Mouse (Mus musculus): ENCODE results near the gene Shank3.
A peak's percentile ranks its signal among the peaks of the same experiment; 100 is the strongest.

Gene Shank3

GRCm38 (mm10) chr15:89498961-89499688 is at the start of gene Shank3:
Gene Shank3 (plus strand): TSS chr15:89499623.
- peak in 1 of 2 experiments; percentile 19 for DNase-seq

DNA sequence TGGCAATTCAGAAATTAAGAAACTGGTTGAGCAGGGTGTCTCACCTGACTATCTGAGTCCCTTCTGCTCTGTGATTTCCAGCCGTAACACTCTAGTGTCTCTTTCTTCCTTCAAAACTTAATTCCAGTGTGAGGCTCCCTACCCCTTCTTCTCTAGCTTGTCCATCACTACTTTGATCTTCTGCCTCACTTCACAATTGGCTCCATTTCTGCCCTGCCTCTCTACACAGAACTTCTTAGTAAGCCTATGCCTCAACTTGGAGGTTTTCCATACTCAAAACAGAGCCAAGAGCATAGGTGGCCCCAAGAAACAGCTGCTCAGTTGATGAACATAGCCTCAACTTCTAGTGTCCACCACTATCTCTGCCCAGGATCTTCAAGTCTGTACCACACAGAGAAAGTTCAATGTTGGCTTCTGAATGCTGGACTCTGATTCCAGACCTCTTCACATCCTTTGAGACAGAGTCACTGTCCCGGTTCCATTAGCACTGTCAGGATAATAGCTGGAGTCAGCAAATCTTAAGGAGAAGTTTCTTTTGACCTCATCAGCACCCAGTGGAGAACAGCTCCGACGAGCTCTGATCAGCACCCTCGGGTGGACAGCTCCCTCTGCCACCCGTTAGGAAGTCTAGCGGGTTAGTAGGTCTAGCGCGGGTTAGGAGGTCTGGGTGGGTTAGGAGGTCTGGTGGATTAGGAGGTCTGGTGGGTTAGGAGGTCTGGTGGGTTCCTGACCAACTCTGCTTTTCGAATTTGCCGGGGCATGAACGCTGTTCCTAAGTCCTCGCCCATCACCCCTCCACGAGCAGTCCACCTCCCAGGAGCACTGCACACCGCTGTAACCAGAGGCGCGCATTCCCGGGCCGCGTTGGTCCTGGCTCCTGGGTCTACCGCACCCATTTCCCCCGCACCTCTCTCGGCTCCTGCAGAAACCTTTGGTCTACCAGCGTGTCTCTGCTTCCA is 46.2 kb upstream of the Shank3 start:
- DNase-seq = peak; percentile 74 to 78

- DNase-seq = no peak
Observed at GRCm38 (mm10) chr15:89453865-89454478, 45.5 kb upstream of the Shank3 start, which contains the start of gene Mapk8ip2. Gene Mapk8ip2 (plus strand): TSS chr15:89453913.

DNA sequence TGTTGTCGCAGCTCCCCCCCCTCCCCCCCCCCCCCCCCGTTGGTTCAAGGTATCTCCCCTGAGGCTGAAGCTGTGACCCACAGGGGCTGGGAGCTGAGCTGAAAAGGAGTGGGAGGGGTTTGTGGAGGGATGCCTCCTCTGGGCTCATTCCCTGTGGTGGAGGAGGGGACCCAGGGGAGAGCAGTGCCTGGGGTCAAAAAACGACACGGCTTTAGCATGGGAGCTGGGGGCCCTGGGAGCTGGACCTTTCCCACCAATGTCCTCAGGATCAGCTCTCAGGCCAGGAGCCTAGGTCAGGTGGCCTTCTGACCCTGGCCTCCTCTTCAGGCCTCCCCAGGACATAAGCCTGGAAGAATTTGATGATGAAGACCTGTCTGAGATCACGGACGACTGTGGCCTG is 44.6 kb upstream of the Shank3 start:
- DNase-seq = no peak

DNA sequence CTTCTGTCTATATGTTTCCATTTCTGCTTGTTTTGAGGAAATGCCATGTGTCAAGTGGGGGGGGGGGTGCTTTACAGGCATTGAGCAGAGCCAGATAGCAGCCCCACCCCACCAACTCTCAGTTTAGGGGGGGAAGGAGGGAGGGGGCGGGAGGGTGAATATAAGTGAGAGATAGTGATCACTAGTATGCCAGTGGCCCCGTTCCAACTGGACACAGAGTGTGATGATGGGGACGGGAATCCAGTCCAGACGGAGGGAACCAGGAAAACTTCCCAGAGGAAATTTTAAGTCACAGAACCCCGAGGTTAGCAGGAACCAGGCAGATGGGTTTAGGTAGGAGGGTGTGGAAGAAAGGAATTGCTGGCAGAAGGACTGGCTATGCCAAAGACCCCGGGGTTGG is 43.8 kb upstream of the Shank3 start:
- no peak for DNase-seq

DNA sequence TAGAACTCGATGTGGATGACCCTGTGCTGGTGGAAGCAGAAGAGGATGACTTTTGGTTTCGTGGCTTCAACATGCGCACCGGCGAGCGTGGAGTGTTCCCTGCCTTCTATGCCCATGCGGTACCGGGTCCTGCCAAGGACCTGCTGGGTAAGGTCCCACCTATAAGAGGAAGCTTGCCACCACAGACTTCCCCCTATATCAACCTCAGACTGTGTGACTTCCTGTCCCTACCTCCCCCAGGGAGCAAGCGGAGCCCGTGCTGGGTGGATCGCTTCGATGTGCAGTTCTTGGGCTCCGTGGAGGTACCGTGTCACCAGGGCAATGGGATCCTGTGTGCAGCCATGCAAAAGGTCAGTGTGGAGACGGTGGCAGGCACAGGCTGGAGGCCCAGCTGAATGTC is 40.5 kb upstream of the Shank3 start:
- DNase-seq = peak; percentile 48 to 57

- no peak for DNase-seq
Observed at GRCm38 (mm10) chr15:89459821-89460220, 39.6 kb upstream of the Shank3 start.

DNA sequence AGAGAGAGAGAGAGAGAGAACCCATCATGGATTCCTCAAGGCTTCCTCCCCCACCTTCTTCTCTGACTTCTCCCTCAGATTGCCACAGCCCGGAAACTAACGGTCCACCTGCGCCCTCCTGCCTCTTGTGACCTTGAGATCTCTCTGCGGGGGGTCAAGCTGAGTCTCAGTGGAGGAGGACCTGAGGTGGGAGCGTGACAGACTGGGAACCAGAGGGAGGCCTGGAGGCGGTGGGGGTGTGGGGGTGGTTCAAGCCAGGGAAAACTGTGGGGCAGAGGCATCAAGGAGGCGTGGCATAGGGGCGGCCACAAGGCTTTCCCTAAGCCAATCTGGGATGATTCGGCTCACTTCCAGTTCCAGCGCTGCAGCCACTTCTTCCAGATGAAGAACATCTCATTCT is 39.1 kb upstream of the Shank3 start:
- no peak for DNase-seq

- DNase-seq = no peak
Observed at GRCm38 (mm10) chr15:89461321-89461720, 38.1 kb upstream of the Shank3 start.

DNA sequence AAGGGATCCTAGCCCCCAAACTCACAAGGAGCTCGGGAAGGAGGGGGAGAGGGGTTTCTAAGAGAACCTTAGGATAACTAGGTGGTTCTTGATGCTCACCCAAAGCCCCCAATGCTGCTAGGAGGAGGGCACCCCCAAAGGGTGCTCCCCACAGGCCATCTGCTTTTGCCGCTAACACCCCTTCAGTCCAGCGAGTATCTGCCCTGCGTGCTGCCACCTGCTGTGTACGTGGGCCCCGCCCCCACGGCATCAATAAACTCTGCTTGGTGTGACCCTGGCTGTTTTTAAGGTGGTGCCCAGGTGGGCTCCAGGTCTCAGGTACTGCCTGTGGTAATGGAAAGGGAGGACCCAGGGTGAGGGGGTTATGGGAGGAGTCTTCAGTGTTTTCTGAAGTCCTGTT is 37.2 kb upstream of the Shank3 start:
- DNase-seq = no peak

- no peak for DNase-seq
Observed at GRCm38 (mm10) chr15:89463334-89464235, 35.8 kb upstream of the Shank3 start.

- no peak for DNase-seq
Observed at GRCm38 (mm10) chr15:89465052-89465451, 34.4 kb upstream of the Shank3 start.

DNA sequence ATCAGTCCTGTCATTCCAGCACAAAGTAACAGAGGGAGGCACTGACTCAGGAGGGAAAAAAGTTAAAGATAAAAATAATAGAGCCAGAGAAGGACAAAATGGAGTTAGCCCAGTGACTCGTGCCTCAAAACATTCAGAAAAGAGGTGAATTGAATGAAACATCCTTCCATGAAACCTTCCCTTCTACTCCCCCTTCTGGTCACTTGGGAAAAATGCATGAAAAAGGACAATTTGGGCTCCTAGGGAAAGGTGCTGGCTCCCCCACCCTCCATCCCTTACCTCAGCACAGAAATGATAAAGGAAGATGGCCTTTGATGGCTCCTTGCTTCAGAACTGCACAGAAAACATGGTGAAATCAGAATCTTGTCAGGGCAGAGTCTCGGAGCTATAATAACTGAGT is 30.8 kb upstream of the Shank3 start:
- DNase-seq = no peak

GRCm38 (mm10) chr15:89471476-89471875 is 27.9 kb upstream of the Shank3 start:
- no peak for DNase-seq

GRCm38 (mm10) chr15:89473370-89473769 is 26.1 kb upstream of the Shank3 start:
- DNase-seq = no peak

GRCm38 (mm10) chr15:89473921-89474320 is 25.5 kb upstream of the Shank3 start:
- no peak for DNase-seq

DNA sequence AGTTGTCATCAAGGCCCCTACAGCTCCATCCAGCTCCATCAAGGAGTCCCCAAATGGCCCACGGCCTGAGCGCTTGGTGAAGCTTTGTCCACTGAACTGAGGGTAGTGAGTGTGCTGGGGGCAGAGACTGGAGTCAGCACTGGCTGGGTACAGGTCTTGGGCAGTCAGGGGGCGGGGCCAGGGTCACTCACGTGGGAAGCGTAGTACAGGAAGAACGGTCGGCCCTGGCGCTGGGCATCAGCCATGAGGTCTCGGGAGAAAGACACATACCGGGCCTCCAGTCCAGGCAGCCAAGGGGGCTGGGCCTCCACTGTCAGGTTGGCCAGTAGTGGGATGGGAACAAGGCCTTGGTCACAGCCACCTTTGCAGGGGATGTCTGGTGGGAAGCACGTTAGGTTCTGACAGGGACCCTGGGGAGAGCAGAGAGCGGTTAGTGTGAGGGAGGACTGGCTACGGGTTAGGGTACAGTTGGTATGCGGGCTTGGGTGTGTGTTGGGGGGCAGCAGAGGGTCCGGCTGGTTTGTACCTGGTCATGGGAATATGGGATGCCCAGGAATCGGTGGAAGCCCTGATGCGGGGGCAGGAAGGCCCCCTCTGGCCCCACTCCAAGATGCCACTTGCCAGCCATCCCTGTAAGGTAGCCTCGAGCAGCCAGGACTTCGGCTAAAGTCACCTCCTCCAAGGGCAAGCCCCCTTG is 24.7 kb upstream of the Shank3 start:
- no peak for DNase-seq

GRCm38 (mm10) chr15:89475293-89475600 is 24.2 kb upstream of the Shank3 start:
- no peak for DNase-seq

DNA sequence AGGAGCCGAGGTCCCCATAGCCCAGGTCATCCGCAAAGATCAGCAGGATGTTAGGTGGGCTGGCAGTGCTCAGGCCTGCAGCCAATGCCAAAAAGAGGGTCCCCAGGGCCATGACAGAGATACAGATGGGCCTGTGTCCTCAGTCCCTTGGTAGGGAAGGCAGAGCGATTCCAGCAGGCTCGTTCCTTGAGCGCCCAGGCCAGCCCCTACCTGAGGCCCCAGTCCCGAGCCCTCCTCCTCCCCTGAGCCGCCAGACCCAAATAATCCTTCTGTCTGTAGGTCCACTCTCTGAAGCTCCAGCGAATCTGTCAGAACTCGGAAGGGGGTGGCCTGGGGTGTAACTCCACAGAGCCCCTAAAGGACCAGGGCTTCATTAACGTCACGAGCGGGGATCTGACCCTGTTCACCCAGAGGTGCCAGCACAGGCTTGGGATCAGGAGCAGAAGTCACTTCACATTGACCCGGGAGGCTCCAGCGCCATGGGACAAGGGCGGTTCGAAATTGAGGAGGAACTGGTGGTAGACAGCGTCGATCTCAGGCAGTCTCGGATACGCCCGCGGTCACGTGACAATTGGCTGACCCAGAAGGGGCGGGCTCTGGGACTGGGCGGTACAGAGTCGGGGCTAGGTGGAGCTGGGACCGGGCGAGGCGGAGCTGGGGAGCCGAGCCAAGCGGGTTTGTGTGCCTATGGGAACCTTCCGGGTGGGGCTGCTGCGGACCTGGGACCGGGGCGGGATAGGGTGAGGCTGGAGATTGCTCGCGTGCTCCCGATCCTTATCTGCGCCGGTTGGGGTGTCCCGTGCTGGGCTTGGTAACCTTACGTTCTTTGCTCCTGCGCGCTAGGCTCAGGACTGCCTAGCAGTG is 23.6 kb upstream of the Shank3 start:
- peak; percentile 91 to 92 for DNase-seq

- DNase-seq = no peak
Observed at GRCm38 (mm10) chr15:89476475-89476815, 23.0 kb upstream of the Shank3 start.

DNA sequence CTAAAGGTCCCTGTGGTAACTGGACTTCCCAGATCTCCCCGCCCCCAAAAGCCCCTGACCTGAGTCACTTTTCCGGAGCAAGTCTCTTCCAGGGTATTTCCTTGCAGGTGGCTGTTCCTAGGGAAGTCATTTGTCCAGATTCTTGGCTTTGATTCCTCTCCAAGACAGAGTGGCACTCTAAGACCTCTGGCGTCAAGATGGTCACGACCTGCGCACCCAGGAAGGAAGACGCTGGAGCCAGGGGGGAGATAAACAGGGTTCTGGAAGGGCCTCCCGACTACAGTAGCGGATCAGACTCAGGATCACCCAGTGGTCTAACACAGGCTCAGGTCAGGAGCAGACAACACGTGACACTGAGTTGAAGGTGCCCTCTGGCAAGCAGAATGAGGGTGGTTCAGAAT is 22.3 kb upstream of the Shank3 start, which contains the start of gene Arsa:
Gene Arsa, minus strand, starts transcription at position 335 of the 401 bp plus-strand sequence.
- no peak for DNase-seq

All from B cell, adult 2 months (primary cell).